Mouse (Mus musculus): ENCODE results near the gene Rab13.

- TF ChIP-seq POLR2A (IDR thresholded peaks at IDR 0.05; ENCODE audit: control insufficient read depth, extremely low read depth, insufficient read depth, low read length, poor library complexity) (no peak), CTCF (IDR thresholded peaks at IDR 0.05; ENCODE audit: borderline replicate concordance, control insufficient read depth, extremely low read depth, insufficient read depth, low read length, poor library complexity) (no peak)
Measured at GRCm38 (mm10) chr3:90202884-90203283, 10.6 kb upstream of the Rab13 start.
